ENCODE assay signal across 11 mouse cellular contexts in genomic region chr1:190690528-190691262, GRCm38 (mm10).
DNase-seq lines count a peak whose midpoint lies in the region; ATAC-seq and TF ChIP-seq lines count a peak whose summit lies in the region.
"Had no signal": no experiment of that assay in that cellular context is flagged by ENCODE, and none has a peak within 500 bp of the region (broad histone marks: within the 10 kb centered on the region; RNA-seq: fewer than 3 reads in every experiment).

No protein-coding gene starts in this region.

- TF ChIP-seq CTCF in ES-Bruce4 (IDR thresholded peaks at IDR 0.05; ENCODE audit: low read depth, low read length), result no peak

- H3K9me3 ChIP-seq in hindbrain, embryonic 15.5 days, result no peaks in the 10 kb centered on the region
- no peaks in the 10 kb centered on the region for H3K9me3 ChIP-seq in hindbrain, embryonic 11.5 days (ENCODE audit: control insufficient read depth, low read length)
- no peaks in the 10 kb centered on the region for H3K9me3 ChIP-seq in ES-Bruce4 (replicated peaks; ENCODE audit: control insufficient read depth, insufficient read depth, low read length, poor library complexity, severe bottlenecking)

- intact Hi-C loops in left cerebral cortex, postnatal 36 days (cut with DNase I), result loop anchor here (10.0 kb wide), 1 partner anchor 646 kb away; no protein-coding TSS in a partner anchor

- no peak overlapping the region for H3K9ac ChIP-seq in hindbrain, embryonic 15.5 days
- H3K9ac ChIP-seq in hindbrain, embryonic 11.5 days (ENCODE audit: low read depth, low read length), result no peak overlapping the region
- H3K9ac ChIP-seq in ES-Bruce4 (ENCODE audit: low read depth, poor library complexity, severe bottlenecking), result no peak overlapping the region

- no peak overlapping the region for H3K4me3 ChIP-seq in hindbrain, embryonic 15.5 days
- H3K4me3 ChIP-seq in hindbrain, embryonic 11.5 days (ENCODE audit: low read depth, low read length), result no peak overlapping the region
- peak overlapping the region; percentile 44 for H3K4me3 ChIP-seq in ES-Bruce4 (ENCODE audit: low read depth, low read length)

- TF ChIP-seq POLR2A in ES-Bruce4 (IDR thresholded peaks at IDR 0.05; ENCODE audit: insufficient read depth, low read length), result no peak

- TF ChIP-seq EP300 in ES-Bruce4 (IDR thresholded peaks at IDR 0.05; ENCODE audit: insufficient read depth, low read depth, low read length), result no peak

- no peaks in the 10 kb centered on the region for H3K36me3 ChIP-seq in hindbrain, embryonic 15.5 days
- H3K36me3 ChIP-seq in hindbrain, embryonic 11.5 days (ENCODE audit: control insufficient read depth, insufficient read depth, low read length), result no peaks in the 10 kb centered on the region
- no peaks in the 10 kb centered on the region for H3K36me3 ChIP-seq in ES-Bruce4 (ENCODE audit: control insufficient read depth, insufficient read depth, low read length, poor library complexity, severe bottlenecking)

- peak overlapping the region; percentile 52; the same call in 1 of the 2 replicates for H3K27ac ChIP-seq in hindbrain, embryonic 15.5 days (replicated peaks)
- H3K27ac ChIP-seq in hindbrain, embryonic 11.5 days (ENCODE audit: low read depth, low read length), result no peak overlapping the region
- H3K27ac ChIP-seq in ES-Bruce4 (ENCODE audit: insufficient read depth, low read length), result no peak overlapping the region

- whole genome bisulfite sequencing in hindbrain, embryonic 15.5 days, result 67% methylated on average over 29 of the region's 29 CpGs
- 82% methylated on average over 29 of the region's 29 CpGs for WGBS in hindbrain, embryonic 11.5 days

- DNase-seq in cerebellum, postnatal 10 days, result peak; percentile 59 to 64
- DNase-seq in cerebellum, postnatal 36 days, result no peak
- DNase-seq in hindbrain, embryonic 11.5 days (ENCODE audit: low spot score), result no peak
- DNase-seq in left cerebral cortex, postnatal 36 days (ENCODE audit: low spot score in 2 of 2), result peak; percentile 37 to 49
- no peak for DNase-seq in thymus, postnatal 4 days
- DNase-seq in Muller cell, postnatal 12 days (ENCODE audit: inconsistent ontology term), result no peak
- DNase-seq: cerebellum, adult 9-10 months; kidney, adult 8-10 months; liver had no signal

- peak overlapping the region; percentile 16 for H3K4me2 ChIP-seq in hindbrain, embryonic 15.5 days
- H3K4me2 ChIP-seq in hindbrain, embryonic 11.5 days (replicated peaks; ENCODE audit: low read depth, low read length), result no peak overlapping the region

- H3K27me3 ChIP-seq in hindbrain, embryonic 15.5 days, result no peaks in the 10 kb centered on the region
- H3K27me3 ChIP-seq in hindbrain, embryonic 11.5 days (ENCODE audit: control insufficient read depth, insufficient read depth, low read length), result no peaks in the 10 kb centered on the region
- H3K27me3 ChIP-seq in ES-Bruce4 (ENCODE audit: control insufficient read depth, insufficient read depth, low read length, poor library complexity, severe bottlenecking), result no peaks in the 10 kb centered on the region

- peaks cover 7% of the 10 kb centered on the region; the same call in 1 of the 2 replicates for H3K4me1 ChIP-seq in hindbrain, embryonic 15.5 days (replicated peaks)
- H3K4me1 ChIP-seq in hindbrain, embryonic 11.5 days (replicated peaks; ENCODE audit: control insufficient read depth, insufficient read depth, low read length), result no peaks in the 10 kb centered on the region
- H3K4me1 ChIP-seq in ES-Bruce4 (ENCODE audit: control insufficient read depth, insufficient read depth, low read length), result no peaks in the 10 kb centered on the region

- ATAC-seq in hindbrain, embryonic 15.5 days (ENCODE audit: low FRiP score, low read depth), result peak; percentile 45; the same call in 1 of the 2 replicates
- no peak for ATAC-seq in hindbrain, embryonic 11.5 days (ENCODE audit: low FRiP score)

Comparison
In these comparisons a context has a peak if more than half of its experiments do, and no peak if none do; other contexts are left out.
1. DNase-seq: peak in cerebellum, postnatal 10 days (2 of 2) and left cerebral cortex, postnatal 36 days (2 of 2); none in cerebellum, postnatal 36 days (0 of 2), hindbrain, embryonic 11.5 days (single experiment), thymus, postnatal 4 days (single experiment) and Muller cell, postnatal 12 days (single experiment).